Mouse (Mus musculus) liver, embryonic 14 days (tissue): Measurements from ENCODE around the gene Ddx6. TPM values are rescaled to one million over a fixed set of nuclear protein-coding genes. Genes with fewer than 3 reads are reported as not detected.

ENCODE experiments used
- polyA plus RNA-seq: library from polyadenylated mRNA; depleted of rRNA; stranded (reverse); fragments of >200 nt; gene quantifications from 2 replicates; pipeline ENCODE4 v1.2.3, GENCODE M21; 2012; rRNA removed

Ddx6 gene
- polyA plus RNA-seq = 10.0 and 12.4 TPM in 2 replicates

DNA sequence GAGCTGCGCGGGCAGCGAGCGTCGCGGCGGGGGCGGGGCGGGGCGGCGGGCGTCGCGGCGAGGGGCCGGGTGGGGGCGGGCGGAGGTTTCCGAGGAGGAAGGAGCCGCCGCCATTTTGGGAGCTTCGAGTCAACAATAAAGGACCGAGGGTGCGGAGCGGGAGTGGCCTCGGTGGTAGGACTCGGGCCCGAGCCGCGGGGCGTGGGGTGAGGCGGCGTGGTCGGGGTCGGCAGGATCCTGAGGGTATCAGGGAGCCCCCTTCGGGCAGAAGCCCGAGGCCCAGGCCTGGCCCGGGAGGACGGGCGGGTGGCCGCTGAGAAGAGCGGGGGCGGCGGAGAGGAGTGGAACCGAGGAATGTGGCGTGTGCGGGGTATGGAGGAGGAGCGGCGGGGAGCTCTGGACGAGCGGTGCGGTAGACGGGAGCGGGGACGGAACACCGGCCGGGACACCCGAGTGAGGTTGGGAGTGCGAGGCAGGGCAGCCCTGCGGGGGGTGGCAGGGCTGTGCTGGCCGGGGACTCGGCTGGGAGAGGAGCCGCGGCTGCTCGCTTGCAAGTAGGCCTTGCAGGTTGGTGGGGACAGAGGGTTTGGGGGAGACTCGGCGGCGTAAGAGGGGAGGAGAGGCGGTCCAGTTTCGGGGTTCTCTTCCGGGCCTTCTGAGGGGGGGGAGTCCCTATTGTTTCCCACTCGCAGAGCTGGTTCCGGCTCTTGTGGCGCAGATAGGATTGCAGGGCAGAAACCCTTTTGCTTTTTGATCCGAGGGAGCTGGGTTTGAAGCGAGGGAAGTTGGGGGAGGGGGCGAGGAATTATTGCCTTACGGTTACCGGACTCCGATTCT lies at the start of gene Ddx6:
Gene Ddx6, plus strand, starts transcription at position 114 of the 837 bp plus-strand sequence.

DNA sequence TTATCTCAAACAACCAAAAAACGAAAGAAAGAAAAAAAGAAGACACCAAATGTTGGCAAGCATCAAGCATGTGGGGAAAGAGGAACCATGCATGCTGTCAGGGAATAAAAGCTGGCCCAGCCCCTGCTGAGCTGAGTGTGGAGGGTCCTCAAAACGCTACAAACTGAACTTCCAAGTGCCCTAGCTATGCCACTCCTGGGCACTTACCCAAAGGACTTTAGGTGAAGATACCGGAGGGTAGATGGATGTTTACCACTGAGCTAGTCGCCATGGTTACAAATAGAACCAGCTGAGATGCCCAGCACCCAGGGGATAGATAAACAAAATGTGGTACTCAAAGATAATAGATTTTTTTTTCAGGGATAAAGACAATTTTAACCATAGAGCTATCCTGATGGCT lies 43.1 kb upstream of the Ddx6 start, which contains the start of gene Cxcr5:
Gene Cxcr5, minus strand, starts transcription at position 281 of the 400 bp plus-strand sequence.

DNA sequence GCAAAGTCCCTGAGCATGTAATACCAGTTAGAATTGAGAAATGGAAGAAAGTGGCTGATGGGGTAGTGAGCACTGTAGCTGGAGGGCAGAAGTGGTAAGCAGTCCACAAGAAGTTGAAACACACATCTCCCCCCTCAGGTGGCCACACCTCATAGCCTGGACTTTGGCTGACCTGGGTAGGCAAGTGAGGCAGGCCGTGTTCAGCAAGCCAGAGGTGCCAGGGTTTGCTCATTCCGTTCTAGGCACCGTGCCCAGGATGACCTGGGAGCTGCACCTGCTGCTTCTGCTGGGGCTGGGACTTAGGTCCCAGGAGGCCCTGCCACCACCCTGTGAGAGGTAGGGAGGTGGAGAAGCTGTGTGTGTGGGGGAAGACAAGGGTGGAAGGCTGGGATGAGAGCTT lies 68.3 kb downstream of the Ddx6 start, which contains the start of gene Treh:
Gene Treh, plus strand, starts transcription at position 229 of the 400 bp plus-strand sequence.

Other genes with a start within 250 kb of the Ddx6 start
- 8.6 and 11.2 TPM in 2 replicates for gene Vps11, start 243.2 kb upstream of the Ddx6 start, polyA plus RNA-seq
- 16.7 and 17.4 TPM in 2 replicates for gene Hyou1, start 225.4 kb upstream of the Ddx6 start, polyA plus RNA-seq
- 14.2 and 17.2 TPM in 2 replicates for gene Slc37a4, start 208.0 kb upstream of the Ddx6 start, polyA plus RNA-seq
- gene Rps25, start 197.8 kb upstream of the Ddx6 start, polyA plus RNA-seq = 841 and 918 TPM in 2 replicates
- 23.7 and 28.8 TPM in 2 replicates for gene Trappc4, start 197.3 kb upstream of the Ddx6 start, polyA plus RNA-seq
- 15.2 and 18.8 TPM in 2 replicates for gene Ccdc84, start 186.3 kb upstream of the Ddx6 start, polyA plus RNA-seq
- gene Foxr1, start 163.8 kb upstream of the Ddx6 start, polyA plus RNA-seq = not detected in 2 replicates
- 0.11 TPM in 1 of 2 replicates, not detected in the other for gene Upk2, start 149.9 kb upstream of the Ddx6 start, polyA plus RNA-seq
- 1.3 and 1.6 TPM in 2 replicates for gene Bcl9l, start 122.1 kb upstream of the Ddx6 start, polyA plus RNA-seq
- 0.06 and 0.09 TPM in 2 replicates for gene Cxcr5, start 43.0 kb upstream of the Ddx6 start, polyA plus RNA-seq
- gene Treh, start 68.3 kb downstream of the Ddx6 start, polyA plus RNA-seq = not detected in 2 replicates
- gene Phldb1, start 130.3 kb downstream of the Ddx6 start, polyA plus RNA-seq = 2.3 and 2.6 TPM in 2 replicates
- gene Arcn1, start 163.0 kb downstream of the Ddx6 start, polyA plus RNA-seq = 36.2 and 38.3 TPM in 2 replicates
- gene Ift46, start 163.0 kb downstream of the Ddx6 start, polyA plus RNA-seq = 12.3 and 18.5 TPM in 2 replicates
- gene Tmem25, start 194.4 kb downstream of the Ddx6 start, polyA plus RNA-seq = 3.3 and 4.6 TPM in 2 replicates
- gene Ttc36, start 198.2 kb downstream of the Ddx6 start, polyA plus RNA-seq = 32.0 and 36.6 TPM in 2 replicates